Mouse (Mus musculus) layer of hippocampus, postnatal 36 days (tissue): Measurements from ENCODE around the gene Rhof. TPM values are rescaled to one million over a fixed set of nuclear protein-coding genes. Genes with fewer than 3 reads are reported as not detected.
"Not testable (repeated sequence)": the region's sequence is repeated elsewhere in the genome, so short reads cannot be mapped to it uniquely, and the experiment has no call there.

ENCODE experiments used
- DNase-seq, 2 experiments: peaks; one replicate each; pipeline ENCODE4 v3.0.0; 2022
- total RNA-seq, 2 experiments: library from RNA; stranded (reverse); gene quantifications; 2 replicates each; pipeline ENCODE4 v1.2.3; 2021

The Rhof gene
- total RNA-seq, 2 experiments from 2014 or later: 43.0 to 48.0 TPM

DNA sequence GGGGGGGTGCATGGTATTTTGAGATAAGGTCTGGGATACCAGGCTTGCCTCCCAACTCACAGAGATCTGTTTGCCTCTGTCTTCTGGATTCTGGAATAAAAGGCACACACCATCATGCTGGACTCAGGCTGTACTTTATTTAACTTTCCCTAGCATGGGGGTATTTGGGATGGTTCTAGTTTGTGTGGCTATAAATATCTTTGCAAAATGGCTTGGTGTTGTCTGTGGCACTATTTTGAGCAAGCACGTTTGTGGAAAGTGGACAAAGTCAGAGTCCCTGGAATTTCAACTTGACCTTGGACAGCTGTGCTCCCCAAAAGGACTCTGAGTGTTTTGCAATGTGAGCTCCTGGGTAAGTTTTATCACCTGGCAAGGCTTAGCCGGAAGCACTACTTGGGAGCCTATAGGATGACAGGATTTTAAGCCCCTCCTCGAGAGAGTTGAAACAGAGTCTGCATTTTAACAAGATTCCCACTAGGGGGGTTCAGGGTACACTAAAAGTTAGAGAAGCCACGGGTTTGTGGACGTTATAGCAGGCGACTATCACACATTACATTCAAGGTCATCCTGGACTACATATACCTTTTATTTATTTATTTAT lies 65.0 kb downstream of the Rhof start:
- no peak for DNase-seq

GRCm38 (mm10) chr5:123064207-123064606 lies 68.3 kb downstream of the Rhof start:
- DNase-seq: peak in 1 of 2 experiments; percentile 57

- DNase-seq: no peak
Measured at GRCm38 (mm10) chr5:123063141-123063540, 69.4 kb downstream of the Rhof start.

GRCm38 (mm10) chr5:123061402-123061749 lies 71.1 kb downstream of the Rhof start:
- DNase-seq: not testable (repeated sequence)

GRCm38 (mm10) chr5:123060706-123061401 lies 71.6 kb downstream of the Rhof start:
- DNase-seq: no peak

- no peak for DNase-seq
Measured at GRCm38 (mm10) chr5:123059757-123060520, 72.6 kb downstream of the Rhof start.

DNA sequence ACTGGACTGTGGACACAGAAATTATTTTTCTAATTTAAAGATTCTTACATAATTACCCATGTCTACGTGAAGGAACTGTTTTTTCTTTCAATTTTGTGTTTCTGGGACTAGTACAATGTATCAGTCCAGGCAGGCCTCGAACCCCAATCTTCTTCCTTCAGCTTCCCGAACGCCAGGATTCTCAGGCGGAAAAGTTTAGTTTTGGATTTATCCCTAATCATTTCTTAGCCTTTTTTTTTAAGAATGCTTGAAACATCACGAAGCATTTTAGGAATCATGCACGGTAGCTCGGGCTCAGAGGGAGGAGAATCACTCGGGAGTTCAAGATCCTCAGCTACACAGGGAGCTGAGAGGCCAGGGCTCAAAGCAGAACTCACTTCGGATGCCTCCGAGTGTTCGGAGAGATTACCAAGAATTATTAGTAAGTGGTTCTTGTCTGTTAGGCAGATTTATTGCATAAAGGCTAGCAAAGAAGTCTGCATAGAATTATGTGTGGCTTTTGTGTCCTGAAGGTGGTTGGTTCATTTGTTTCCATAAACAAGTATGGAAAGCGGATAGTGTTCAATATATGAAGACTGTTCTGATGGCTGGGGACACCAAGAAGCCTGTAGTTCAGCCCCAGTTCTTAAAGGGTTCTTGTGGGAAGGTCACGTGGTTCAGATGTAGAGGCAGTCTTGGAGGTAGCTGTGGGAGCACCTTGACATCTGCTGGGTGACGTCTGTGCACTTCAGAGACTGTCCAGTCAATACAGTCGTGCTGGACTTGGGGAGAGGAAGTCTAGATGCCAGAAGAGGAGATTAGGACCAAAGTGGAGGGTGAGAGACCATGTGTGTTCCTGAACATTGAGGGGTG lies 74.0 kb downstream of the Rhof start:
- no peak for DNase-seq

GRCm38 (mm10) chr5:123057366-123058250 lies 74.9 kb downstream of the Rhof start:
- peak; percentile 99 for DNase-seq

Other genes with a start within 250 kb of the Rhof start
- gene Kdm2b, start 142.9 kb downstream of the Rhof start, total RNA-seq: 10 to 100 TPM; 35.3 to 43.9 TPM
- gene Orai1, start 117.6 kb downstream of the Rhof start, total RNA-seq: 10 to 100 TPM; 11.7 TPM
- not detected for gene Morn3, start 85.7 kb downstream of the Rhof start, total RNA-seq
- 10 to 100 TPM; 16.3 to 19.9 TPM for gene Tmem120b, start 64.3 kb downstream of the Rhof start, total RNA-seq
- gene Setd1b, start 9.5 kb upstream of the Rhof start, total RNA-seq: 10 to 100 TPM; 31.4 to 36.2 TPM
- 10 to 100 TPM; 28.2 to 30.8 TPM for gene Psmd9, start 36.7 kb upstream of the Rhof start, total RNA-seq
- gene Hpd, start 50.0 kb upstream of the Rhof start, total RNA-seq: not detected
- 1 to 10 TPM; 3.6 to 5.5 TPM for gene Wdr66, start 119.4 kb upstream of the Rhof start, total RNA-seq
- gene Bcl7a, start 211.1 kb upstream of the Rhof start, total RNA-seq: 10 to 100 TPM; 61.7 to 66.0 TPM